Mouse (Mus musculus): ENCODE measurements at regions not wholly inside any gene's neighbourhood (a gene's known extent, or its start where the extent isn't known, plus 50 kb on each side); places are given as distances from the start of the nearest gene placed in this dataset.
A peak's percentile ranks its signal among the peaks of the same experiment; 100 is the strongest.

DNA sequence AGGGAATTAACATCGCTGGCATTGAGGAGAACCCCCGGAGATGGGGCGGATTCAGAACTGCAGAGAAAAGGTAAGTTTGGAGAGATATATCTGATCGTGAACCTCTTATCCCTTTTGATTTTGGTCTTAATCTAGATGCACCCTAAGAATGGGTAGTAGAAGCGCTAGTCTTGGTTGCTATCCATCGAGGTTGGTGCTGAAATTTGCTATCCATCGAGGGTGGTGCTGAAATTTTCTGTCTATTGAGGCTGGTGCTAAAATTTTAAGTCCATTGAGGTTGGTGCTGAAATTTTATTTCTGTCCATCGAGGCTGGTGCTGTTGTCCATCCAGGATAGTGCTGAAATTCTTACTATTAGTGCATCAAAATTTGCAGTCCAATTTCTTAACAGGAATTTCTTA, 80.4 kb downstream of the Scgb1b3 start:
- DNase-seq (ENCODE audit: low read depth) = peak; percentile 40

All from NIH3T3 (cell line).